Mouse (Mus musculus) intestine, embryonic 14.5 days (tissue): Measurements from ENCODE around the gene Rsl1. TPM values are rescaled to one million over a fixed set of nuclear protein-coding genes. Genes with fewer than 3 reads are reported as not detected.

Experiments used
- ATAC-seq: fragments of 200-750 bp; cut with Nextera tagmentation; replicated peaks from 2 replicates; pipeline ENCODE4 v1.8.0; 2017; ENCODE audit warnings: low read depth, moderate number of reproducible peaks, moderate TSS enrichment, moderate library complexity; ENCODE audit not compliant: low FRiP score, low TSS enrichment
- DNase-seq: peaks from one replicate; pipeline ENCODE4 v3.0.0-alpha.2; 2018; ENCODE audit warnings: low spot score
- H3K27ac ChIP-seq: fragments of 300-500 bp; sonication (generic); 2 replicates; pipeline ENCODE4 v1.5.1; 2014; ENCODE audit warnings: low read depth, mild to moderate bottlenecking, control low read depth
- H3K27me3 ChIP-seq: fragments of 300-500 bp; sonication (generic); replicated peaks from 2 replicates; pipeline ENCODE4 v1.6.1; 2014; ENCODE audit warnings: low read length, control low read depth; ENCODE audit not compliant: control insufficient read depth, insufficient read depth
- H3K36me3 ChIP-seq: fragments of 300-500 bp; sonication (generic); 2 replicates; pipeline ENCODE4 v1.6.1; 2014; ENCODE audit warnings: low read length, control low read depth; ENCODE audit not compliant: control insufficient read depth, insufficient read depth
- H3K4me1 ChIP-seq: fragments of 300-500 bp; sonication (generic); replicated peaks from 2 replicates; pipeline ENCODE4 v1.6.1; 2014; ENCODE audit warnings: low read length, control low read depth, mixed read lengths; ENCODE audit not compliant: control insufficient read depth, insufficient read depth
- H3K4me2 ChIP-seq: fragments of 300-500 bp; sonication (generic); 2 replicates; pipeline ENCODE4 v1.6.1; 2014; ENCODE audit warnings: low read length
- H3K4me3 ChIP-seq: fragments of 300-500 bp; sonication (generic); 2 replicates; pipeline ENCODE4 v1.5.1; 2014; ENCODE audit warnings: low read depth, low read length, control low read depth, mixed read lengths
- H3K9ac ChIP-seq: fragments of 300-500 bp; sonication (generic); 2 replicates; pipeline ENCODE4 v1.6.1; 2014; ENCODE audit warnings: mild to moderate bottlenecking, low read length
- H3K9me3 ChIP-seq: fragments of 300-500 bp; sonication (generic); 2 replicates; pipeline ENCODE4 v1.6.1; 2016; ENCODE audit warnings: low read length, control low read depth; ENCODE audit not compliant: control insufficient read depth
- WGBS: fragments of 180-500 bp; shearing (Covaris S2); extraction: QIAGEN DNeasy Blood & Tissue Kit; methylation state at CpG from one replicate; pipeline ENCODE4 v1.1.7; 2014; 5-methylcytosine and 5-hydroxymethylcytosine counted together
- polyA plus RNA-seq: library from polyadenylated mRNA; unstranded; fragments of >200 nt; fragmentation: Nextera tagmentation; extraction: Ambion mirVana; gene quantifications from 2 replicates; pipeline ENCODE4 v1.2.1, GENCODE M21; 2014

Rsl1 gene
- polyA plus RNA-seq, 1 experiment from 2014 or later, result 5.3 TPM

DNA sequence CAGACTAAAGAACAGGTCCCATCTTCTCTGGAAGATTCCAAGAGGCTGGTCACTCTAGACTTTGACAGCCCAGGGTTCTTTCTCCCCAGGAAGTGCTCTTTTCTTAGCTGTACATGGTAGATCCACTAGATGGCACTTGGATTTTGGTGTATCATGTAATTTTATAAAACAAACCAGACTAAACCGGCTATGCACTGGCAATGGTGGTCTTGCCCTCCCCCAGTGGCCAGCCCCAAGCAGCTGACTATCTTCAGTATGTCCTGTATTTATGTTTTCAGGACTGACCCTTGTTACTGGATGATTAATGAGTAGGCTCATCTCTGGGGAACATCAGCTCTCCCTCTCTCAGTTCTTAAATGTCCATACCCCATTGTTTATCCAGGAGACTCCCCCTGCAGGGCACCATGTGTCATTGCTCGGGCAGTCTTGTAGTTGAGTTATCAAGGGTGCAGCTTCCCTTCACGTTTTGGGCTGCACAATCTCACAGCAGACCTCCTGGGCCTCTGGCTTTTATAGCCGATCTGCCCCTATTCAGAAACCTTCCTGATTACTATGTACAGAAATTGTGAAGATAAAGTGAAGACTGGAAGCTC is 41.1 kb downstream of the Rsl1 start:
- H3K36me3 ChIP-seq, result no peaks in the 10 kb centered on the region
- H3K4me2 ChIP-seq, result no peak overlapping the region
- H3K27ac ChIP-seq, result no peak overlapping the region
- 52% methylated on average over 4 of the region's 4 CpGs for WGBS
- DNase-seq, result no peak
- no peaks in the 10 kb centered on the region for H3K27me3 ChIP-seq
- H3K9ac ChIP-seq, result no peak overlapping the region
- H3K4me3 ChIP-seq, result no peak overlapping the region
- no peak for ATAC-seq
- H3K9me3 ChIP-seq, result no peaks in the 10 kb centered on the region
- no peaks in the 10 kb centered on the region for H3K4me1 ChIP-seq

Other genes starting within 250 kb of the Rsl1 start
- 3.4 and 4.9 TPM in 2 replicates for gene Zfp712, start 112.0 kb upstream of the Rsl1 start, polyA plus RNA-seq
- gene Zfp708, start 75.2 kb upstream of the Rsl1 start, polyA plus RNA-seq, result 4.2 and 5.6 TPM in 2 replicates
- gene Gm28557, start 64.6 kb upstream of the Rsl1 start, polyA plus RNA-seq, result 3.2 and 4.9 TPM in 2 replicates
- gene Rslcan18, start 56.9 kb upstream of the Rsl1 start, polyA plus RNA-seq, result 0.22 and 0.28 TPM in 2 replicates
- 2.0 and 2.4 TPM in 2 replicates for gene Zfp759, start 51.5 kb upstream of the Rsl1 start, polyA plus RNA-seq
- gene Zfp455, start 21.3 kb downstream of the Rsl1 start, polyA plus RNA-seq, result 1.4 and 1.7 TPM in 2 replicates
- 1.9 and 2.6 TPM in 2 replicates for gene Zfp458, start 105.3 kb downstream of the Rsl1 start, polyA plus RNA-seq
- 0.70 and 0.90 TPM in 2 replicates for gene Zfp457, start 133.3 kb downstream of the Rsl1 start, polyA plus RNA-seq
- 2.9 and 3.5 TPM in 2 replicates for gene Zfp595, start 159.4 kb downstream of the Rsl1 start, polyA plus RNA-seq
- gene Gm28044, start 187.4 kb downstream of the Rsl1 start, polyA plus RNA-seq, result not detected in 2 replicates
- gene Zfp953, start 187.4 kb downstream of the Rsl1 start, polyA plus RNA-seq, result 1.0 and 1.8 TPM in 2 replicates
- 0.34 and 0.54 TPM in 2 replicates for gene Gm28041, start 202.6 kb downstream of the Rsl1 start, polyA plus RNA-seq
- 1.9 and 2.0 TPM in 2 replicates for gene Zfp456, start 202.6 kb downstream of the Rsl1 start, polyA plus RNA-seq
- 6.8 and 7.2 TPM in 2 replicates for gene Zfp429, start 226.6 kb downstream of the Rsl1 start, polyA plus RNA-seq
- 1.6 and 2.4 TPM in 2 replicates for gene Zfp459, start 248.2 kb downstream of the Rsl1 start, polyA plus RNA-seq